Mouse (Mus musculus) gastrocnemius, adult 2 months (tissue): ENCODE measurements at regions not wholly inside any gene's neighbourhood (a gene's known extent, or its start where the extent isn't known, plus 50 kb on each side); places are given as distances from the start of the nearest gene placed in this dataset.

Experiments used
- DNase-seq: peaks from one replicate; pipeline ENCODE4 v3.0.0; 2022
- H3K27ac ChIP-seq: fragments of 200-600 bp; 2 replicates; pipeline ENCODE4 v1.8.1; 2022; ENCODE audit warnings: mild to moderate bottlenecking
- H3K4me3 ChIP-seq: fragments of 200-600 bp; 2 replicates; pipeline ENCODE4 v1.8.1; 2022; ENCODE audit warnings: mild to moderate bottlenecking, moderate library complexity
- CTCF ChIP-seq: fragments of 200-600 bp; IDR thresholded peaks from 2 replicates; pipeline ENCODE4 v1.8.1; 2022; ENCODE audit warnings: antibody characterized with exemption, mild to moderate bottlenecking, moderate library complexity
- intact Hi-C: fragments of 180-260 bp; cut with DNase I; formaldehyde crosslinking; loops from one replicate; pipeline ENCODE4 v1.15.1; 2025

- intact Hi-C loops, result no loop called here
- Histone ChIP-seq H3K4me3 (no peak overlapping the region), H3K27ac (peak overlapping the region; percentile 35; the same call in 1 of the 2 replicates)
- no peak for TF ChIP-seq CTCF
- DNase-seq, result peak; percentile 16
Observed at GRCm38 (mm10) chr10:37841842-37842241, 703.1 kb upstream of the Marcks start.

- Histone ChIP-seq H3K4me3 (no peak overlapping the region), H3K27ac (no peak overlapping the region)
- TF ChIP-seq CTCF, result no peak
- DNase-seq, result no peak
- intact Hi-C loops, result no loop called here
Observed at GRCm38 (mm10) chr10:37837721-37838120, 699.0 kb upstream of the Marcks start.

GRCm38 (mm10) chr10:37813026-37813425, 674.3 kb upstream of the Marcks start:
- H3K4me3 ChIP-seq, result no peak overlapping the region
- no peak for TF ChIP-seq CTCF
- H3K27ac ChIP-seq, result no peak overlapping the region
- intact Hi-C loops, result no loop called here
- DNase-seq, result no peak

GRCm38 (mm10) chr10:37812405-37812851, 673.7 kb upstream of the Marcks start:
- no peak for DNase-seq
- H3K27ac ChIP-seq, result no peak overlapping the region
- TF ChIP-seq CTCF, result no peak
- no peak overlapping the region for H3K4me3 ChIP-seq
- intact Hi-C loops, result no loop called here

- no peak overlapping the region for H3K27ac ChIP-seq
Observed at GRCm38 (mm10) chr10:37811789-37812188, 673.1 kb upstream of the Marcks start.

GRCm38 (mm10) chr10:37803225-37803805, 664.6 kb upstream of the Marcks start:
- Histone ChIP-seq H3K27ac (no peak overlapping the region), H3K4me3 (no peak overlapping the region)
- TF ChIP-seq CTCF, result no peak
- intact Hi-C loops, result no loop called here
- no peak for DNase-seq

More at GRCm38 (mm10) chr10:37811789-37812188, 673.1 kb upstream of the Marcks start:
- H3K4me3 ChIP-seq, result no peak overlapping the region
- TF ChIP-seq CTCF, result no peak
- intact Hi-C loops, result no loop called here
- no peak for DNase-seq

- DNase-seq, result no peak
- no peak overlapping the region for H3K4me3 ChIP-seq
- no peak overlapping the region for H3K27ac ChIP-seq
- TF ChIP-seq CTCF, result no peak
- intact Hi-C loops, result loop anchor here (10.0 kb wide), 1 partner anchor 665 kb away; the partner anchor contains the start of gene Marcks
Observed at GRCm38 (mm10) chr10:37799397-37799796, 660.7 kb upstream of the Marcks start.

GRCm38 (mm10) chr10:37798285-37798684, 659.6 kb upstream of the Marcks start:
- no peak for TF ChIP-seq CTCF
- intact Hi-C loops, result loop anchor here (10.0 kb wide), 1 partner anchor 663 kb away; the partner anchor contains the start of gene Marcks
- DNase-seq, result no peak
- H3K27ac ChIP-seq, result no peak overlapping the region
- no peak overlapping the region for H3K4me3 ChIP-seq

GRCm38 (mm10) chr10:37797701-37798100, 659.0 kb upstream of the Marcks start:
- no peak overlapping the region for H3K4me3 ChIP-seq
- intact Hi-C loops, result loop anchor here (10.0 kb wide), 1 partner anchor 663 kb away; the partner anchor contains the start of gene Marcks
- no peak for DNase-seq
- H3K27ac ChIP-seq, result no peak overlapping the region
- TF ChIP-seq CTCF, result no peak

- intact Hi-C loops, result loop anchor here (10.0 kb wide), 1 partner anchor 658 kb away; the partner anchor contains the start of gene Marcks
- Histone ChIP-seq H3K27ac (no peak overlapping the region), H3K4me3 (no peak overlapping the region)
- peak; percentile 47; the same call in 1 of the 2 replicates for TF ChIP-seq CTCF
- DNase-seq, result no peak
Observed at GRCm38 (mm10) chr10:37792878-37793277, 654.2 kb upstream of the Marcks start.

- H3K4me3 ChIP-seq, result no peak overlapping the region
- DNase-seq, result no peak
- no peak overlapping the region for H3K27ac ChIP-seq
- no peak for TF ChIP-seq CTCF
- intact Hi-C loops, result no loop called here
Observed at GRCm38 (mm10) chr10:37788049-37788448, 649.3 kb upstream of the Marcks start.

- Histone ChIP-seq H3K27ac (no peak overlapping the region), H3K4me3 (no peak overlapping the region)
- no peak for DNase-seq
- intact Hi-C loops, result no loop called here
- TF ChIP-seq CTCF, result no peak
Observed at GRCm38 (mm10) chr10:37779383-37780302, 640.9 kb upstream of the Marcks start.
